Mouse (Mus musculus) MEL (cell line): ENCODE measurements at regions not wholly inside any gene's neighbourhood (a gene's known extent, or its start where the extent isn't known, plus 50 kb on each side); places are given as distances from the start of the nearest gene placed in this dataset.

Experiments
- DNase-seq: peaks from one replicate; pipeline ENCODE4 v3.0.0; 2011; ENCODE audit warnings: low read depth, low spot score
- H3K27ac ChIP-seq: 2 replicates; pipeline ENCODE4 v1.5.1; 2012; ENCODE audit warnings: low read depth, mild to moderate bottlenecking, control low read depth, low read length, moderate library complexity; ENCODE audit not compliant: control insufficient read depth
- H3K27me3 ChIP-seq, 2 experiments: fragments of 150-350 bp in 1 of 2; sonication (generic) in 1 of 2; 2 replicates each; pipeline ENCODE4 v1.6.1; 2012; ENCODE audit warnings: low read length in 2 of 2, mild to moderate bottlenecking in 2 of 2, improper control_type of control experiment in 1 of 2, moderate library complexity in 1 of 2; ENCODE audit not compliant: insufficient read depth in 2 of 2, control insufficient read depth in 1 of 2
- H3K36me3 ChIP-seq, 2 experiments: 2 replicates each; pipeline ENCODE4 v1.6.1; 2012 to 2014; ENCODE audit warnings: low read length in 2 of 2, improper control_type of control experiment in 1 of 2, inconsistent platforms in 1 of 2, mild to moderate bottlenecking in 1 of 2; ENCODE audit not compliant: insufficient read depth in 2 of 2, control insufficient read depth in 1 of 2
- H3K4me1 ChIP-seq, 2 experiments: fragments of 150-350 bp in 1 of 2; sonication (generic) in 1 of 2; 2 replicates each; pipeline ENCODE4 v1.6.1; 2012; ENCODE audit warnings: low read length in 2 of 2, improper control_type of control experiment in 1 of 2, mild to moderate bottlenecking in 1 of 2; ENCODE audit not compliant: insufficient read depth in 2 of 2, control insufficient read depth in 1 of 2
- H3K4me3 ChIP-seq, 2 experiments: fragments of 150-350 bp in 1 of 2; sonication (generic) in 1 of 2; 2 replicates each; pipeline ENCODE4 v1.5.1; 2012; ENCODE audit warnings: low read depth in 2 of 2, low read length in 2 of 2, mild to moderate bottlenecking in 2 of 2, moderate library complexity in 2 of 2, control low read depth in 1 of 2, improper control_type of control experiment in 1 of 2; ENCODE audit not compliant: control insufficient read depth in 1 of 2, insufficient read depth in 1 of 2
- H3K79me2 ChIP-seq: 2 replicates; pipeline ENCODE4 v1.6.1; 2012; ENCODE audit warnings: mild to moderate bottlenecking, low read length, moderate library complexity; ENCODE audit not compliant: control insufficient read depth, poor library complexity, insufficient read depth
- H3K9ac ChIP-seq: 2 replicates; pipeline ENCODE4 v1.6.1; 2012; ENCODE audit warnings: low read depth, mild to moderate bottlenecking, control low read depth, low read length, moderate library complexity; ENCODE audit not compliant: control insufficient read depth, poor library complexity, severe bottlenecking
- H3K9me3 ChIP-seq: fragments of 150-350 bp; sonication (generic); replicated peaks from 2 replicates; pipeline ENCODE4 v1.6.1; 2012; ENCODE audit warnings: mild to moderate bottlenecking, low read length, improper control_type of control experiment, moderate library complexity; ENCODE audit not compliant: insufficient read depth
- BHLHE40 ChIP-seq: IDR thresholded peaks from 2 replicates; pipeline ENCODE4 v1.6.1; 2012; ENCODE audit warnings: low read depth, mild to moderate bottlenecking, inconsistent platforms, low read length, improper control_type of control experiment, borderline replicate concordance
- CTCF ChIP-seq, 3 experiments: IDR thresholded peaks in 2 of 3; conservative IDR thresholded peaks in 1 of 3; 2 replicates each; pipeline ENCODE4 v1.5.1; 2011 to 2012; ENCODE audit warnings: low read length in 3 of 3, low read depth in 2 of 3, mild to moderate bottlenecking in 2 of 3, improper control_type of control experiment in 1 of 3, inconsistent platforms in 1 of 3, mixed read lengths in 1 of 3, moderate library complexity in 1 of 3; ENCODE audit not compliant: control insufficient read depth in 1 of 3, insufficient read depth in 1 of 3, poor library complexity in 1 of 3, severe bottlenecking in 1 of 3
- EP300 ChIP-seq, 2 experiments: IDR thresholded peaks; 2 replicates each; pipeline ENCODE4 v1.6.1; 2011; ENCODE audit warnings: improper control_type of control experiment in 2 of 2, low read length in 2 of 2, low read depth in 1 of 2, mild to moderate bottlenecking in 1 of 2
- GATA1 ChIP-seq: IDR thresholded peaks from 2 replicates; pipeline ENCODE4 v1.6.1; 2011; ENCODE audit warnings: low read depth, low read length, improper control_type of control experiment
- HCFC1 ChIP-seq: IDR thresholded peaks from 2 replicates; pipeline ENCODE4 v1.6.1; 2012; ENCODE audit warnings: low read depth, mild to moderate bottlenecking, inconsistent platforms, low read length, improper control_type of control experiment, moderate library complexity
- MAFK ChIP-seq: IDR thresholded peaks from 2 replicates; pipeline ENCODE4 v1.6.1; 2011; ENCODE audit warnings: low read depth, mild to moderate bottlenecking, low read length, improper control_type of control experiment, borderline replicate concordance
- MAZ ChIP-seq: IDR thresholded peaks from 2 replicates; pipeline ENCODE4 v1.6.1; 2012; ENCODE audit warnings: low read depth, mild to moderate bottlenecking, inconsistent platforms, low read length, improper control_type of control experiment
- MEF2A ChIP-seq: IDR thresholded peaks from 2 replicates; pipeline ENCODE4 v1.6.1; 2014; ENCODE audit warnings: low read depth, mild to moderate bottlenecking, inconsistent platforms, low read length, improper control_type of control experiment; ENCODE audit not compliant: poor library complexity, insufficient replicate concordance, severe bottlenecking; ENCODE audit errors: extremely low read depth
- MYB ChIP-seq: IDR thresholded peaks from 2 replicates; pipeline ENCODE4 v1.6.1; 2011; ENCODE audit warnings: mild to moderate bottlenecking, low read depth, low read length, improper control_type of control experiment
- MYC ChIP-seq: IDR thresholded peaks from 2 replicates; pipeline ENCODE4 v1.6.1; 2011; ENCODE audit warnings: low read depth, mild to moderate bottlenecking, low read length, improper control_type of control experiment, moderate library complexity
- NELFE ChIP-seq: IDR thresholded peaks from 2 replicates; pipeline ENCODE4 v1.6.1; 2011; ENCODE audit warnings: low read depth, low read length, improper control_type of control experiment
- RAD21 ChIP-seq: IDR thresholded peaks from 2 replicates; pipeline ENCODE4 v1.6.1; 2011; ENCODE audit warnings: mild to moderate bottlenecking, low read depth, low read length, improper control_type of control experiment
- RCOR1 ChIP-seq: IDR thresholded peaks from 2 replicates; pipeline ENCODE4 v1.6.1; 2012; ENCODE audit warnings: low read depth, mild to moderate bottlenecking, inconsistent platforms, low read length, improper control_type of control experiment
- SIN3A ChIP-seq: IDR thresholded peaks from 2 replicates; pipeline ENCODE4 v1.6.1; 2012; ENCODE audit warnings: low read length, improper control_type of control experiment, inconsistent platforms
- SMC3 ChIP-seq: IDR thresholded peaks from 2 replicates; pipeline ENCODE4 v1.6.1; 2011; ENCODE audit warnings: low read depth, low read length, improper control_type of control experiment
- TAL1 ChIP-seq: IDR thresholded peaks from 2 replicates; pipeline ENCODE4 v1.6.1; 2012; ENCODE audit warnings: mild to moderate bottlenecking, inconsistent platforms, low read length, moderate library complexity, mixed read lengths
- TBP ChIP-seq: IDR thresholded peaks from 2 replicates; pipeline ENCODE4 v1.8.0; 2011; ENCODE audit warnings: low read depth, low read length, improper control_type of control experiment
- TCF12 ChIP-seq: IDR thresholded peaks from 2 replicates; pipeline ENCODE4 v1.6.1; 2014; ENCODE audit warnings: low read depth, mild to moderate bottlenecking, inconsistent platforms, low read length, improper control_type of control experiment, moderate library complexity
- USF1 ChIP-seq: IDR thresholded peaks from 2 replicates; pipeline ENCODE4 v1.6.1; 2014; ENCODE audit warnings: low read depth, mild to moderate bottlenecking, inconsistent platforms, low read length, improper control_type of control experiment, moderate library complexity
- ZKSCAN1 ChIP-seq: IDR thresholded peaks from 2 replicates; pipeline ENCODE4 v1.6.1; 2012; ENCODE audit warnings: low read depth, mild to moderate bottlenecking, inconsistent platforms, low read length, improper control_type of control experiment, moderate library complexity
- ZNF384 ChIP-seq: IDR thresholded peaks from 2 replicates; pipeline ENCODE4 v1.6.1; 2012; ENCODE audit warnings: low read depth, mild to moderate bottlenecking, inconsistent platforms, low read length, improper control_type of control experiment

GRCm38 (mm10) chr1:151082510-151083033 is 89.3 kb upstream of the Hmcn1 start:
- Histone ChIP-seq H3K27ac (no peak overlapping the region), H3K79me2 (no peaks in the 10 kb centered on the region; the same call in 1 of the 2 replicates), H3K4me1 (peaks cover 15 to 27% of the 10 kb centered on the region in 2 experiments; a peak in 3 of 4 replicates), H3K9me3 (no peaks in the 10 kb centered on the region), H3K27me3 (no peaks in the 10 kb centered on the region), H3K9ac (no peak overlapping the region), H3K4me3 (no peak overlapping the region), H3K36me3 (peaks cover 0 to 18% of the 10 kb centered on the region in 2 experiments; a peak in 2 of 4 replicates)
- no peak for DNase-seq
- TF ChIP-seq NELFE = no peak
- TF ChIP-seq MYC = no peak
- no peak for TF ChIP-seq SIN3A
- no peak for TF ChIP-seq CTCF (IDR thresholded peaks at IDR 0.05 in 2 of 3, conservative IDR thresholded peaks at IDR 0.05 in 1 of 3; ENCODE audit: control insufficient read depth in 1 of 3, insufficient read depth in 1 of 3, low read depth in 2 of 3, low read length in 3 of 3, poor library complexity in 1 of 3, severe bottlenecking in 1 of 3)
- no peak for TF ChIP-seq MAZ
- no peak for TF ChIP-seq TCF12
- TF ChIP-seq MAFK = no peak
- TF ChIP-seq HCFC1 = no peak
- no peak for TF ChIP-seq USF1

GRCm38 (mm10) chr1:151083806-151084205 is 90.6 kb upstream of the Hmcn1 start:
- Histone ChIP-seq H3K9ac (no peak overlapping the region), H3K4me3 (no peak overlapping the region), H3K27ac (no peak overlapping the region), H3K4me1 (peaks cover 12 to 27% of the 10 kb centered on the region in 2 experiments), H3K79me2 (no peaks in the 10 kb centered on the region; the same call in 1 of the 2 replicates), H3K27me3 (no peaks in the 10 kb centered on the region), H3K9me3 (no peaks in the 10 kb centered on the region), H3K36me3 (peaks cover 0 to 17% of the 10 kb centered on the region in 2 experiments; a peak in 2 of 4 replicates)
- no peak for TF ChIP-seq EP300 (IDR thresholded peaks at IDR 0.05; ENCODE audit: low read depth in 1 of 2, low read length in 2 of 2)
- TF ChIP-seq BHLHE40 = peak; percentile 65; the same call in 1 of the 2 replicates
- TF ChIP-seq SIN3A = no peak
- TF ChIP-seq TAL1 = no peak
- TF ChIP-seq MAZ = no peak
- TF ChIP-seq TCF12 = no peak
- no peak for TF ChIP-seq GATA1
- TF ChIP-seq MAFK = no peak
- no peak for TF ChIP-seq ZKSCAN1
- no peak for TF ChIP-seq TBP
- no peak for TF ChIP-seq MEF2A
- no peak for TF ChIP-seq SMC3
- TF ChIP-seq MYB = no peak
- TF ChIP-seq ZNF384 = no peak
- no peak for TF ChIP-seq RAD21
- 0 out of 2 replicates have a peak, but pooled peaks have one; percentile 9 for TF ChIP-seq USF1
- 0 out of 2 replicates have a peak, but pooled peaks have one; percentile 27 for TF ChIP-seq RCOR1
- DNase-seq = no peak
